Mouse (Mus musculus): ENCODE measurements around the gene Klf7.

DNA sequence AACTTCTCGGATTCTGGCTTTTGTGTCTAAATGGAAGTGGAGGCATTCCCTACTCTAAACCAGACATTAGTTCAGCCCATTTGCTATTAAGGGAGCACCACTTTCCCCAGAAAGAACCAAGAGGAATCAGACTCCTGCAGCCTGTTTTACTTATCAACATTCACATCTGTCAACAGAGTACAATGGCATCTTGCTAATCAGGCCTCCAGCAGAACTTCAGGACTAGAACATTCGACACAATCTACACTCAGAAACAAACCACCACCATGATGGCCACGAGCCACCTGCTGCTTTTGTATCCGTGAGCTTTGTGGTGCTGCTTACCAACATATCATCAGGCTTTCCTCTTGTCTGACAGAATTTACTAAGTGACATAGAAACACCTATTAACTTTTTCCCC is 23.3 kb downstream of the Klf7 start:
- TF ChIP-seq TCF12 (IDR thresholded peaks at IDR 0.05; ENCODE audit: insufficient read depth, poor library complexity, severe bottlenecking): no peak
- no peak for TF ChIP-seq POLR2A (IDR thresholded peaks at IDR 0.05; ENCODE audit: insufficient read length, low read depth)
- no peak for TF ChIP-seq MYOG (IDR thresholded peaks at IDR 0.05; ENCODE audit: control insufficient read depth in 1 of 3, insufficient read depth in 1 of 3, insufficient read length in 2 of 3, low read depth in 2 of 3)
- TF ChIP-seq POLR2AphosphoS2 (IDR thresholded peaks at IDR 0.05; ENCODE audit: insufficient read length, low read depth): no peak
- TF ChIP-seq USF1 (IDR thresholded peaks at IDR 0.05; ENCODE audit: low read depth): no peak
- TF ChIP-seq MAX (IDR thresholded peaks at IDR 0.05; ENCODE audit: low read depth): no peak
- TF ChIP-seq CEBPB (IDR thresholded peaks at IDR 0.05; ENCODE audit: insufficient read depth, poor library complexity, severe bottlenecking): no peak
- TF ChIP-seq E2F4 (IDR thresholded peaks at IDR 0.05; ENCODE audit: insufficient read depth): no peak
- no peak for TF ChIP-seq SRF (IDR thresholded peaks at IDR 0.05; ENCODE audit: control insufficient read depth, insufficient read length, low read depth)
- no peak for TF ChIP-seq MYOD1 (IDR thresholded peaks at IDR 0.05; ENCODE audit: control insufficient read depth in 1 of 3, insufficient read length in 2 of 3, low read depth in 2 of 3)
- TF ChIP-seq REST (IDR thresholded peaks at IDR 0.05; ENCODE audit: insufficient read depth, insufficient read length): no peak
- TF ChIP-seq TCF3 (IDR thresholded peaks at IDR 0.05; ENCODE audit: insufficient read length, low read depth): no peak
